Mouse (Mus musculus) cerebral cortex, adult 2 months (tissue): ENCODE measurements around the gene Ank.

ENCODE experiments used
- WGBS: fragments of 180-500 bp; shearing (Covaris S2); methylation state at CpG from one replicate; pipeline ENCODE4 v1.1.7; 2018; 5-methylcytosine and 5-hydroxymethylcytosine counted together

Ank gene

DNA sequence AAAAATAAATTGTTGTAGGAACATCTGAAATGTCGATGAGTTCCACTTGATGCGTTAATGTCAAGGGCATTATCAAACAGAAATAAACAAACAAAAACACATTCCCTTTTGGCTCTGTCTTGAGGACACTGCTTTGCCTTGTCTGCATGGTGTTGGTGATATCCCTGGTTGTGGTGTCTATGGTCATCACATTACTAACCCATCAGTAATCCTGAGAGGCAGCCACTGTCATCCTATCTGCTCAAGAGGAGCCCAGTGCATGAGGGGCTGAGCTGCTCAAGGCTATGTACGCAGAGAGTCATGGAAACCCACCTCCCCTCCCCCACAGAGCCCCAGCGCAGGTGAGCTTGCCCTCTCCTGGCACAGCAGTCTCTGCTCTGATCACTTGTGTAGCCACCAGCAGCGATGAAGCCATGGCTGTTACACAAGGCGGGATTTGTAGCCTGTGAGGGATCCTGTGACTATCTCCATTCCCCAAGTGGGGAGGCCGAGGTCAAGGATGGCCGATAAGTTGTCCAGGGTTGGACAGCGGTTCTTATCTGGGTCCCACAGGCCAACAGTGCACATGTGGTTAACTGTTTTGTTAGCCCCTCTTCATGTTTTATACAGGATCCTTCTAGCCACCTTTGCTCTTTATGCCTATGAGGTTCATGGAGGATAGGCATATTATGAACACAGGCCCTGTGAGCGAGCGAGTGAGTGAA is 30.3 kb downstream of the Ank start:
- 89% methylated on average over 11 of the region's 11 CpGs for WGBS

- WGBS, result 59% methylated on average over 7 of the region's 7 CpGs
Measured at GRCm38 (mm10) chr15:27497300-27497997, 31.0 kb downstream of the Ank start.

GRCm38 (mm10) chr15:27498078-27498477 is 31.6 kb downstream of the Ank start:
- WGBS, result 51% methylated on average over 5 of the region's 5 CpGs

GRCm38 (mm10) chr15:27500390-27500789 is 33.9 kb downstream of the Ank start:
- WGBS, result 83% methylated on average over 15 of the region's 15 CpGs

DNA sequence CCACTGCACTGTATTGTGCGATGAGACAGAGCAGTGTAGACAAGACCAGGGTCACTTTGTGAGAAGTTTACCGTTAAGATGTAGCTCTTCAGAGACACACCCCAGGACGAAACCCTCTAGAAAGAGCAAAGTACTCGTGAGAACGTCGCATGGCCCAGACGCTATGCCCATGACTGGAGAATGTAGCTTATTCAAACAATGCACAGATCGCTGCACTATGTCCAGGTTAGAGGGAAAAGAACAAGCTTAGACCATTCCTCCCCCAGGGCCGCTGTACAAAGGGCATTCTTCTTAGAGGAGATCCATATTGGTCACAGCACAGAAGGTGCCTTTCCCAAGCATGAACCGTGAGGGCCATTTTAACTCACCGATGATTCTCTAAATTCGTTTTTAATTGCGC is 35.9 kb downstream of the Ank start:
- 59% methylated on average over 13 of the region's 13 CpGs for WGBS

GRCm38 (mm10) chr15:27503221-27503620 is 36.7 kb downstream of the Ank start:
- 18% methylated on average over 9 of the region's 9 CpGs for WGBS

GRCm38 (mm10) chr15:27503801-27504730 is 37.6 kb downstream of the Ank start:
- 56% methylated on average over 20 of the region's 20 CpGs for WGBS

GRCm38 (mm10) chr15:27506127-27506886 is 39.8 kb downstream of the Ank start:
- WGBS, result 60% methylated on average over 5 of the region's 5 CpGs

DNA sequence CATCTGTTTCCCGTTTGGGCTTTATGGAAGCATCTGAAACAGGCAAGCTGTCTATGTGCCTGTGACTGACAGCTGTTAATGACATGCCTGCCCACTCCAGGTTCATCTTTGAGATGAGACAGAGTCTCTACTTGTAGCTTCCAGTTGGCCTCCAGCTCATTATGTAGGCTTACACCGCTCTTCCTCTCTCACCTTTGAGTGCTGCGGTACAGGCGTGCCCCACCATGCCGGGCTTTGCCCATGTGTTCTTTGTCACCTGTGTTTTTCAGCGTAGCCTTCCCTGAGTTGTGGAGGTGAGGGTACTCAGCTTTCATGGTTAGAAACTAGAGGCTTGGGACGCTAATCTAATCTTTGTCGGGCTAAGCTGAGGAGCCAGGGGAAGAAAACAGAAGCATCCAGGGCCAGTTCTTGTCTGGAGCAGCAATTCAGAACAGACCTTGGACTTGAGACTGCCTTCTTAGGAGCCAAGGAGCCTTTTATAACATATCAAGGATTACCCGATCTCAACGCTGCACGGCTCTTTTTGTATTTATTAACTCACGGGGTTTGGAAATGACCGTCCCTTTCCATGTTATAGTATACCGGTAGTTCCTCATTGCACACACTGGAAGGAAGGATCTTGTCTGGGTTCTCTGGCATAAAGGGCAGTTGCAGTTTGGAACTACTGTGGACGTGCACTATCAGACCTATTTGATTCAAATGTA is 40.6 kb downstream of the Ank start:
- WGBS, result 78% methylated on average over 15 of the region's 15 CpGs

DNA sequence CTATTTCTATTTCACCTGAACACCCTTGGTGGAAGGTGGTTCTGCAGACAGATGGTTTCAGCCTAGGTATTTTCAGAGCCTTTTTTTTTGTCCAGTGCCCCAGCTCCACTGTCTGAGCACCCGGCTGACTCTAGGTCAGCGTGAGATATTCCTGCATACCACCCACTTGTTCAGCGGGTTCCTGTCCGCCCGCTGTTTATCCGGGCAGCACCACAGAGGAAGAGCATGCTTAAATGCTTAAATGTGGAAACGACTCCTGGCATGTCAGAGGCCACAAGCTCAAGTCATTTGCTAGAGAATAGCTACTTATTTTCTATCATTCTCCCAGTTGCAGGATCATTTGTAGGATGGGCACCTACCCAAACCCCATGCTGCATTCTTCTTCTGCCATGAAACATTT is 41.7 kb downstream of the Ank start:
- 44% methylated on average over 7 of the region's 7 CpGs for WGBS

DNA sequence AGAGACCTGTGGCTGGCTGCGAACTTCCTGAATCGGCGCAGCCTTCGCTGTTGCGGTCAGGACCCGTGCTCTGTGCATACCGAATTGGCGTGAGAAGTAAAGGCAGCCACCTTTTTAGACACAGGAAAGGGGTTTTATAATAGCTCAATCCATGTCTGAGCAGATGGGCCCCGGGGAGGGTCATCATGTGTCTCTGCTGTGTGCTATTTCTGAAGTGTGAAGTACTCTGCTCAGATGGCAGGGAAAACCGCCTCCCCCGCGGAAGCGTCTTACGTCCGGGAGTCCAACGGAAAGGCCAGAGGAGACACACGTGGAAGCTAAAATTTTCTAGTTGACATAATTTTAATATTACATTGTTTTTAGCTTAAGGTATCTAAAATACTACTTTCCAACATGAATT is 42.5 kb downstream of the Ank start:
- WGBS, result 58% methylated on average over 17 of the region's 17 CpGs

GRCm38 (mm10) chr15:27516927-27517326 is 50.5 kb downstream of the Ank start:
- 41% methylated on average over 1 of the region's 1 CpGs for WGBS

- 56% methylated on average over 8 of the region's 8 CpGs for WGBS
Measured at GRCm38 (mm10) chr15:27518026-27518425, 51.5 kb downstream of the Ank start.

- WGBS, result 92% methylated on average over 7 of the region's 7 CpGs
Measured at GRCm38 (mm10) chr15:27519857-27520256, 53.4 kb downstream of the Ank start.

DNA sequence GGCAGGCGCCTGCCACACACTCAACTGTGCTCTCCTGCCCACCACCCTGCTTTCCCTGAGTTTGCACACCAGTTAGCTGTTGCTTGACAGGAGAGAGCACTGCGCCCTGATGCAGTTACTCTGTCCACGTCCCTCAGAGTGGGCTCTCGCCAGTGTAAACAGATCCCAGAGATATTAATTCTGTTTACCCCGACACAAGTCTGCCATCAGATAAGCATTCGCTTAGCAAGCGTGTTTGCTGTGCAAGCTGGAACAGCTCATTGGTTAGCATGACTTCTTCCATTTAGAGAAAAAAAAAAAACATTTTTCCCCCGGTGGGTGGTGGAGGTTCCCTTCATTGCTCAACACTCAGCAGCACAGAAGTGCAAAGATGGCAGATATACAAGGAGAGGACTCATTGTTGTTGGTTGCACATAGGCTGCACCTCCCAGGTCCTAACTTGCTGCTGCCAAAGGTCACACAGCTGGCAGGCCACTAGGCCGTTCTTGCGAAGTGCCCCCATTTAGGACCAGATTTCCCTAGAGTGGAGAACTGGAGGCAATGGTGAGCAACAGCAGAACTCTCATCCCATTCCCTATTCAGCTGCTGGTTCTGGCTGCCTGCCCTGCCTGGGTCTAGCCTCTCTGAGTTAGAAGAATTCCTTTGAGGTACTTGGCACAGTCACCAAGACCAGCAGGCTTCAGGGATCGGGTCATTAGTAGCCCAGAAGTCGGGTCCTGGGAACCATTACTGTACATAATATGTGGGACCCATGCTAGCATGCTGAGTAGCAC is 58.9 kb downstream of the Ank start:
- WGBS, result 59% methylated on average over 12 of the region's 12 CpGs

DNA sequence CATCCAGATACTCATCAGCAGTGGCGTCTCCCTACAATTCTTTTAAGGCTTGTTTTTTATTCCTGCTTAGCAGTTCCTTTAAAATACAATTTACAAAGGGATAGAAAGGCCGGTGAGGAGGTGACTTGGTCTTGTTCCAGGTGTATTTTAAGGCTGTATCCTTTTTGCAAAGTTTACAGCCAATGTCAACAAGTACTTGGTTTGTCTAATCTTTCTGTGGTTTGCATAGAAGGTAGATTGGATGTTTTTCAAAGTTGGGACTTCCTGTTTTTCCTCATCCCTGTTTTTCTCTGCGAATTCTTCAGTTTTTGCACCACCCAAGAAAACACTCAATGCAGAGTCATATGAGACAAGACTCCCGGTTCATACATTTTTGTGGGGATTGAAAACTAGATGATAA is 62.4 kb downstream of the Ank start:
- WGBS, result 47% methylated on average over 4 of the region's 4 CpGs

DNA sequence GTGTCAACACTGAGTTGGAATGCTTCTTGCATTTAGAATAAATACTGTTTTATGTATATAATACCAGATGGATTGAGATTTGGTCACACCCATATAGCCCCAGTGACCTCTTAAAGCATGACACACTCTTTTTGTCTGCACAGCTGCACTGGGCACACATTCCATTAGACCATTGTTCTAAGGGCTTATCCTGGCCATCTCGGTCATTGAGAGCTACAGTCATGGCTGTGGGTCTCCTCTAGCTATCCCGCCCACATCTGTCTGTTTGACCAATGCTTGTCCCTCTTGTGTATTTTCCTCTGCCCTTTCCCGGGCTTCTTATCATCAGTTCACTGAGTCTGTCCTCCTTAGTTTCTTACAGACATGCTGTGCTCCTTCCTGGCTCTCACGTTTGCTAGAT is 63.5 kb downstream of the Ank start:
- 61% methylated on average over 4 of the region's 4 CpGs for WGBS

DNA sequence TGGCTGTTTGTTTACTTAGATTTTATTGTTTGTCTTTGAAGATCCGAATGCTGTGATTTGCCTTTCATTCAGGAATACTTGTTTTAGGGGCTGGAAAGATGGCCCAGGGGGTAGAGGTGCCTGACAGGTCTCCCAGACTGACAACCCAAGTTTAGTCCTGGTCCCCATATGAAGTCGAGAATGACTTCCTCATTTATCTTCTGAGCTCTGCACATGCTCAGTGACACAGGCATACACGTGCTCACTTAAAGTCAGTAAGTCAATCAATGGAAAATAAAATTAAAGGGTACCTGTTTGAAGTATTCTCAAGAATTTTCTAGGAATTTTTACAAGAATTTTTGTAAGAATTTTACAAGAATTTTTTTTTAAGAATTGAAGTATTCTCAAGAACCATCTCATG is 66.6 kb downstream of the Ank start:
- WGBS, result 47% methylated on average over 3 of the region's 3 CpGs

DNA sequence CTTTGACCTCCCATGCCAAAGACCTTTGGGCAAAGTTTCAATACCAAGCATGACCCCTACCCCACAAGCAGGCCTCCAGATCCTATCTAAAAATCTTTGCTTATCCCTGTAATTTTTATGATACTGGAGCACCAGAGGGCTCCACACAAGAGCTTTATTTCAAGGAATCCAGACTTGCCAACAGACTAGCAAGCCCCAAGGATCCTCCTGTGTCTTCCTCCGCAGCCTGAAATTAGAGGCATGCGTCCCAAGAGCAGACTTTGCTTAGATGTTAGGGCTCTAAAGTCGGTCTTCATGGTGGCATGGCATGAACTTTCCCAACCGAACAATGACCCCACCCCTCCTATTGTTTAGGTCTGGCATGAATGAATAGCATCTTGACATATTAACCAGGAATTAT is 69.2 kb downstream of the Ank start:
- 29% methylated on average over 4 of the region's 4 CpGs for WGBS

DNA sequence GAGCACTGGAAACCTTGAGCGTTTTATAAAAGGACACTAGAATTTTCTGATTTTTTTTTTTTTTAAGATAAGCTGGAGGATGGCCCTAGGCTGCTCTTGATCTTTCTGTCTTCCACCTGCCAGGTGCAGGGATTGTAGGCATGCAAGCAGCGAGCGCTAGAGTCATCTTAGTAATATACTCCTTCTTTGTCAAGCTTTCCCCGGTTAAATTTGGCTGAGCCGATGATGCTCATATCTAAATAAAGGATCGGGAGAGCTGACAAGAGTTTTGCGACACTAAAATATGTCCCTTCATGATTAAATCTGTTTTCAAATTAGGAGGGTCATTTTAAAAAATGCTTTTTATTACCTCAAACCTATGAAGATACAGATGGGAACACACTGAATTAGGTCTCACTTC is 69.7 kb downstream of the Ank start:
- WGBS, result 45% methylated on average over 7 of the region's 7 CpGs
